Mouse (Mus musculus) hindbrain, embryonic 11.5 days (tissue): ENCODE measurements at regions not wholly inside any gene's neighbourhood (a gene's known extent, or its start where the extent isn't known, plus 50 kb on each side); places are given as distances from the start of the nearest gene placed in this dataset.

Experiments used
- ATAC-seq: fragments of 200-750 bp; cut with Nextera tagmentation; 2 replicates; pipeline ENCODE4 v1.8.0; 2017; ENCODE audit warnings: mild to moderate bottlenecking, moderate TSS enrichment, moderate library complexity; ENCODE audit not compliant: low FRiP score
- DNase-seq: peaks from one replicate; pipeline ENCODE4 v3.0.0-alpha.2; 2015; ENCODE audit warnings: low spot score
- H3K27ac ChIP-seq: fragments of 300-500 bp; sonication (generic); 2 replicates; pipeline ENCODE4 v1.5.1; 2014; ENCODE audit warnings: mild to moderate bottlenecking, low read depth, low read length
- H3K27me3 ChIP-seq: fragments of 300-500 bp; sonication (generic); 2 replicates; pipeline ENCODE4 v1.6.1; 2014; ENCODE audit warnings: mild to moderate bottlenecking, low read length, moderate library complexity, mixed read lengths; ENCODE audit not compliant: control insufficient read depth, insufficient read depth
- H3K36me3 ChIP-seq: fragments of 300-500 bp; sonication (generic); 2 replicates; pipeline ENCODE4 v1.6.1; 2014; ENCODE audit warnings: mild to moderate bottlenecking, low read length, moderate library complexity, mixed read lengths; ENCODE audit not compliant: control insufficient read depth, insufficient read depth
- H3K4me1 ChIP-seq: fragments of 300-500 bp; sonication (generic); replicated peaks from 2 replicates; pipeline ENCODE4 v1.6.1; 2014; ENCODE audit warnings: low read length, mixed read lengths; ENCODE audit not compliant: control insufficient read depth, insufficient read depth
- H3K4me2 ChIP-seq: fragments of 300-500 bp; sonication (generic); replicated peaks from 2 replicates; pipeline ENCODE4 v1.6.1; 2014; ENCODE audit warnings: mild to moderate bottlenecking, low read depth, low read length
- H3K4me3 ChIP-seq: fragments of 300-500 bp; sonication (generic); 2 replicates; pipeline ENCODE4 v1.5.1; 2014; ENCODE audit warnings: low read depth, low read length
- H3K9ac ChIP-seq: fragments of 300-500 bp; sonication (generic); 2 replicates; pipeline ENCODE4 v1.6.1; 2014; ENCODE audit warnings: low read depth, low read length
- H3K9me3 ChIP-seq: fragments of 300-500 bp; sonication (generic); 2 replicates; pipeline ENCODE4 v1.6.1; 2016; ENCODE audit warnings: low read length; ENCODE audit not compliant: control insufficient read depth
- WGBS: fragments of 180-500 bp; shearing (Covaris S2); extraction: QIAGEN DNeasy Blood & Tissue Kit; methylation state at CpG from one replicate; pipeline ENCODE4 v1.1.7; 2014; 5-methylcytosine and 5-hydroxymethylcytosine counted together

DNA sequence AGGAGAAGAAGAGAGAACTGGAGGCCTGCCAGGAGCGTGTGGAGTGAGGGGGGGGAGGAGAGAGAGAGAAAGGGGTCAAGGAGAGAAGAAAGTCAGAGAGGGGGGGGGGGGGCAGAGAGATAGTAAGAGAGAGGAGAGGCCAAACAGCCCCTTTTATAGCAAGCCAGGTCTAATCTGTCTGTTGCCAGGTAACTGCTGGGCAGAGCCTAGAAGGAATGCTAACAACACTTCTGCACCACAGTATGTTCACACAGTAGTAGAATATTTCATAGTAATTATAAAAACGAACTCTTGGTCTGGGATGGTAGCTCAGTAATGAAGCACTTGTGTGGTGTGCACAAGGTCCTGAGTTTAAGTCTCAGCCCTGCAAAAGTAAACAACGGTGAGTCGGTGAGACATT is 248.4 kb upstream of the Cdh5 start:
- Histone ChIP-seq H3K27me3 (no peaks in the 10 kb centered on the region), H3K4me1 (no peaks in the 10 kb centered on the region), H3K4me2 (no peak overlapping the region), H3K27ac (no peak overlapping the region), H3K9me3 (no peaks in the 10 kb centered on the region), H3K36me3 (no peaks in the 10 kb centered on the region), H3K9ac (no peak overlapping the region), H3K4me3 (no peak overlapping the region)
- no peak for ATAC-seq
- no peak for DNase-seq
- 81% methylated on average over 4 of the region's 4 CpGs for WGBS

DNA sequence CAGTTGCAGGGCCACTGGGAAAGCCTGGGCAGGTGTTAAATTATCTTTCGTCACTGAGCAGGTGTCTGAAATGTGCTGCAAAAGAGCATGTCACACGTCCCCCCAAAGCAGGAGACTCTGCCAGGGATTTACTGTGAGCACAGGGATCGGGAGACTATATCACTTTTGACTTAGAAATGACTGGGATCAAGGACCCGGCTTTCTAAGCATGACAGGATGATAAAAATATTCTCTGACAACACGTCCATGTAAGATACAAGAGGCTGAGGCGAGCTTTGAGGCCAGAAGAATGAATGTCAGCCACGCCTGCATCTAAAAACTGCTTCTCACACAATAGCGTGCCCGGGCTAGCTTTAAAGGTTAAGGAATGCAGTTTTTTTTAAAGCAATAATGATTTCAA is 246.1 kb upstream of the Cdh5 start:
- 82% methylated on average over 9 of the region's 9 CpGs for WGBS
- no peak overlapping the region for H3K9ac ChIP-seq
- no peaks in the 10 kb centered on the region for H3K36me3 ChIP-seq
- DNase-seq (no peak), ATAC-seq (no peak)
- H3K4me2 ChIP-seq, result no peak overlapping the region
- no peak overlapping the region for H3K4me3 ChIP-seq
- H3K4me1 ChIP-seq, result no peaks in the 10 kb centered on the region
- no peaks in the 10 kb centered on the region for H3K9me3 ChIP-seq
- no peaks in the 10 kb centered on the region for H3K27me3 ChIP-seq
- H3K27ac ChIP-seq, result no peak overlapping the region

DNA sequence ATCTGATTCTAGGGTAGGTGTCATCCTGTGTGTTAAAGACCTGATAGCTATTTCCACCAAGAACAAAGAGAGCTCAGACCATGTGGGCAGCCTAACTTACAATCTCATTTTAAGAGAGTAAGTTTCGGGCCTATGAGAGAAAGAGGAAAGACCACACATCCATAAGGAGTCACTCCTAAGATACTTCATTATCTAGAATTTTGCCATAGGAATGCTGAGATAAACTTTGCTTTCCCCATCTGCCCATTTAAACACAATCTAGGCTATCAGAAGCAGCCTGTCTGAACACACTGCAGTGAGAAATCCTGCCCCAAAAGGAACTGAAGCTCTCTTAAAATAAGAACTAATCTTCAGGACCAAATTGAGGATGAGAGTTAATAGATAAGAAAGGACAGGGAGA is 242.3 kb upstream of the Cdh5 start:
- DNase-seq (no peak), ATAC-seq (no peak)
- no peaks in the 10 kb centered on the region for H3K4me1 ChIP-seq
- WGBS, result 83% methylated on average over 1 of the region's 1 CpGs
- H3K27ac ChIP-seq, result no peak overlapping the region
- no peaks in the 10 kb centered on the region for H3K9me3 ChIP-seq
- H3K27me3 ChIP-seq, result no peaks in the 10 kb centered on the region
- no peak overlapping the region for H3K9ac ChIP-seq
- H3K4me3 ChIP-seq, result no peak overlapping the region
- no peak overlapping the region for H3K4me2 ChIP-seq
- no peaks in the 10 kb centered on the region for H3K36me3 ChIP-seq

DNA sequence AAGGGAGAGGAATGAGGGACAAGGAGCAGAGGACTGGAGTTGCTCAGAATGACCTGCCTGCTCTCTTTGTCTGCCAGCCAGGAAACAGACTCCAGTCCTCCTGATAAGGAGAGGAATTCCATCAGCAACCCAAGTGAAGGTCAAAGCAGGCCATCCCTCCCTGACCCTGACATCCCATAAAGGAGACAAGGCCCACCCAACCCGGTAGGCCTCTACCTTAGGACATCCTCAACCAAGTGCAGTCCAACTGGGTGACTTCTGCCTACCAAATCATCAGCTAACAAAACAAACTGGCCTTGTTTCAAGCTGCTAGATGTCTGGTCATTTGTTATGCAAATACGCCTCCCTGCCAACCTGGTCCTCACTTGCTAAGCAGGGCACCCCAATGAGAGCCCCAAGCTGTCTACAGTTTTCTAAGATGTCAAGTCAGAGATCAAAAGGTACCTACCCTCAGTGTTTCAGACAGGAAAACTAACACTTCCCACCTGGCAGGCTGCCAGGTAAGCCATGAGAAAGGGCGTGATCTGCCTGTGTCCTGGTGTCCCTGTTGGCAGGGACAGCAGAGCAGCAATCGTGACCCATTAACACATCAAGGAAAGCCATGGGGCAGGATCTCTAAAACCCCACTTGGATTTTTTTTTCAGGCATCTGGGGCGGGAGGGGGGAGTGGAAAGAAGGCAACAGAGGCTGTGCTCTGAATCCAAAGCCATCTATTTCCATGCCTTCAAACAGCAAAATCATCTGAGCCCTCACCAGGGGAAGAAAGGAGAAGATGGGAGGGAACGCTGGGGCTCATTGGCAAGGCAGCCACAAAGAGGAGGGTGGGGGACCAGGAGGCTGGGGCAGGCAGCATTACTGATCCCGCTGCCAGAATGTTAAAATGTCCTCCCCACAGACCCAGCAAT is 227.6 kb upstream of the Cdh5 start:
- H3K4me3 ChIP-seq, result no peak overlapping the region
- no peaks in the 10 kb centered on the region for H3K36me3 ChIP-seq
- no peaks in the 10 kb centered on the region for H3K27me3 ChIP-seq
- no peak overlapping the region for H3K27ac ChIP-seq
- peak; percentile 45 for ATAC-seq
- no peak overlapping the region for H3K4me2 ChIP-seq
- peak; percentile 19 for DNase-seq
- H3K9me3 ChIP-seq, result no peaks in the 10 kb centered on the region
- WGBS, result 33% methylated on average over 7 of the region's 7 CpGs
- no peaks in the 10 kb centered on the region for H3K4me1 ChIP-seq
- no peak overlapping the region for H3K9ac ChIP-seq

DNA sequence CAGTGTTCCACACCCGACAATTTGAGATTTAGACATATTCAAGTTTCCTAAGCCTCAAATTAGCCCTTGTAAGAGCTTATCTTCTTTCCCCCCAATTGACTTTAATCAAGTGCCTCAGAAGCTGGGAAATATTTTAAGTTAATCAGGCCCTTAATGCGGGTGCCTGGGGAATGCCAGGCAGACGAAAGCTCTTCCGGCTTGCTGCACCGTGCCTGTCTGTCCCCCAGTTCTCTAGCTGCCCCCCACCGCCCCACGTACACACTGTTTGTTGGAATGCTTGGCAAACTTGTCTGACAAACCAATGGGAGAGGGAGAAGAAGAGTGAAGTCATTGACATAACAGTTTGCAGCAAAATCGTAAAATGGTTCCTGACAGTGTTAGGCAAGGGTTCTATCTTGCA is 226.9 kb upstream of the Cdh5 start:
- Histone ChIP-seq H3K9me3 (no peaks in the 10 kb centered on the region), H3K4me2 (no peak overlapping the region), H3K4me3 (no peak overlapping the region), H3K4me1 (no peaks in the 10 kb centered on the region), H3K9ac (no peak overlapping the region), H3K27me3 (no peaks in the 10 kb centered on the region), H3K36me3 (no peaks in the 10 kb centered on the region), H3K27ac (no peak overlapping the region)
- no peak for DNase-seq
- ATAC-seq, result no peak
- 69% methylated on average over 8 of the region's 8 CpGs for WGBS

DNA sequence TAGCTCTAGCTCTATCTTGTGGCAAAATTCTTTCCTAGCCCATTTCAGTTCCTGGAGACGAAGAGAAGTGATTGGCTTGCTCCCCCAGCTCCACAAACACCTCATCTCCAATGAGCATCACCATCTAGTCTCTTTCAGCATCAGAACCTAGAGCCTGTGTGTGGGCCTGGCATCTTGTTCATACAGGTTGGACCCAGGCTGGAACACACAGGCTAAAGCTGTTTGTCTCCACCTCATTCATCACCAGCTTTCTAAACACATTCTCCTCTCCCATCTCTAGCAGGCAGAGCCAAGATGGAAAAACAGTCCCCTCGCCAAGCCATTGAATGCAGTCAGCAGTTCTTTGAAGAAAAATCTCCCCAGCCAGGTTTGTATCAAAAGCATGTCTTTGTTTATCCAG is 221.9 kb upstream of the Cdh5 start:
- Histone ChIP-seq H3K9me3 (no peaks in the 10 kb centered on the region), H3K9ac (no peak overlapping the region), H3K27me3 (no peaks in the 10 kb centered on the region), H3K27ac (no peak overlapping the region), H3K36me3 (no peaks in the 10 kb centered on the region), H3K4me3 (no peak overlapping the region), H3K4me2 (no peak overlapping the region), H3K4me1 (no peaks in the 10 kb centered on the region)
- WGBS, result 83% methylated on average over 2 of the region's 2 CpGs
- no peak for DNase-seq
- ATAC-seq, result no peak

DNA sequence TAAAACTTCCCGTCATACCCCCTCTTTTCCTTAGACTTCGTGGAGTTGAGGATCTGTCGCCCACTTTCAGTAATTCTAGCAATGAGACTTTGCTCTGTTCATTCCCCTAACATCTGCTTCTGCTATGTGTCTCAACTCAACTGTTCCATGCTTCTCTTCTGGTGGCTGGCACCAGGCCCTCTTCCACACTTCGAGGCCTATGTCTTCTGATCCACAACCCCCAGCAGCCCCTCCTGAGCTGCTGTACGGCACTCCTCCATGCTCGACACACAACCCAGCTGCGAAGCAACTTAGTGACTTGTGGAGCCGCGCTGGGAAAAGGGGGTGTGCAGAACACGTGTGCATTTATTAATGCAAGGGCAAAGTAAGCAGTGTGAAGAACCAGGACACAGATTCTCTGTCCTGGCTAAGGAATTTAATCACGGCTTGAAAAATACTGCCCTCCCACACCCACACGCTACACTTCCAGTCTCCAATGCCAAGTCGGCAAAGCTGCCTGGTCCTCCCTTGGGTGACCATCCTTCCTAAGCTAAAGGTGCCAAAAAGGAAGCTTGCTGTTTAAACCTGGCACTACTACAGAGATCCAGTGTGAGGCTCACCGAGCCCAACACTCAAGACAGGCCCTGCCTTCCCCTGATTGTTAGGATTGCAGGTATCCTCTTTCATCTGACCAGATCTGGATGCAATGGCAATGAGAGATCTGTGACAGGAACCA is 220.8 kb upstream of the Cdh5 start:
- no peaks in the 10 kb centered on the region for H3K27me3 ChIP-seq
- no peaks in the 10 kb centered on the region for H3K4me1 ChIP-seq
- H3K4me2 ChIP-seq, result no peak overlapping the region
- H3K9ac ChIP-seq, result no peak overlapping the region
- H3K27ac ChIP-seq, result no peak overlapping the region
- no peaks in the 10 kb centered on the region for H3K36me3 ChIP-seq
- H3K4me3 ChIP-seq, result no peak overlapping the region
- no peak for ATAC-seq
- WGBS, result 93% methylated on average over 14 of the region's 14 CpGs
- H3K9me3 ChIP-seq, result no peaks in the 10 kb centered on the region
- DNase-seq, result no peak

DNA sequence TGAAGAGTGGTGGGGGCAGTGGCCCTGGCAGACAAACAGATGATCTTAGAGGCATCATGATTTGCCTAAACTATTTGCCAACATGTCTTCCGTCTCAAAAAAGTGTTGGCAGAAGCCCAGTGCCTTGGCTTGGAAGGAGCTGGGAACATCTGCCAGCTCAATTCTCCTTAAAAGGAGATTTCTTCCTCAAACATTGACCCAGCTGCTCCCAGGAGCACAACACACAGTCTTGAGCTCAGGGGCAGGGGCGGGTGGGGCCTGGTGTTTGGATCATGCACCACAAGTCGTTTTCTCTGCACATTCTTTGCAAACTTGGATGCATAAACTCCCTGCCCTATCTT is 220.3 kb upstream of the Cdh5 start:
- H3K4me3 ChIP-seq, result no peak overlapping the region
- no peaks in the 10 kb centered on the region for H3K9me3 ChIP-seq
- H3K27ac ChIP-seq, result no peak overlapping the region
- no peak for ATAC-seq
- no peaks in the 10 kb centered on the region for H3K36me3 ChIP-seq
- no peak overlapping the region for H3K4me2 ChIP-seq
- no peak overlapping the region for H3K9ac ChIP-seq
- no peaks in the 10 kb centered on the region for H3K4me1 ChIP-seq
- no peak for DNase-seq
- no peaks in the 10 kb centered on the region for H3K27me3 ChIP-seq
- 84% methylated on average over 3 of the region's 3 CpGs for WGBS
